Mouse (Mus musculus) heart, embryonic 10.5 days (tissue): Measurements from ENCODE around the gene Tnrc6b. TPM values are rescaled to one million over a fixed set of nuclear protein-coding genes. Genes with fewer than 3 reads are reported as not detected.

Experiments
- DNase-seq: peaks from one replicate; pipeline ENCODE4 v3.0.0-alpha.2; 2017; ENCODE audit warnings: low spot score
- H3K27ac ChIP-seq: fragments of 300-500 bp; sonication (generic); 2 replicates; pipeline ENCODE4 v1.5.1; 2016; ENCODE audit warnings: mild to moderate bottlenecking
- H3K27me3 ChIP-seq: fragments of 300-500 bp; sonication (generic); 2 replicates; pipeline ENCODE4 v1.6.1; 2016; ENCODE audit warnings: mild to moderate bottlenecking; ENCODE audit not compliant: poor library complexity, insufficient read depth, severe bottlenecking
- H3K36me3 ChIP-seq: fragments of 300-500 bp; sonication (generic); 2 replicates; pipeline ENCODE4 v1.6.1; 2016; ENCODE audit warnings: mild to moderate bottlenecking, moderate library complexity
- H3K4me1 ChIP-seq: fragments of 300-500 bp; sonication (generic); 2 replicates; pipeline ENCODE4 v1.6.1; 2016; ENCODE audit warnings: mild to moderate bottlenecking
- H3K4me3 ChIP-seq: fragments of 300-500 bp; sonication (generic); 2 replicates; pipeline ENCODE4 v1.5.1; 2016; ENCODE audit warnings: mild to moderate bottlenecking, moderate library complexity
- H3K9me3 ChIP-seq: fragments of 300-500 bp; sonication (generic); 2 replicates; pipeline ENCODE4 v1.6.1; 2016; ENCODE audit warnings: mild to moderate bottlenecking, moderate library complexity
- WGBS: fragments of 180-500 bp; shearing (Covaris S2); methylation state at CpG from one replicate; pipeline ENCODE4 v1.1.7; 2016; 5-methylcytosine and 5-hydroxymethylcytosine counted together
- polyA plus RNA-seq: library from polyadenylated mRNA; unstranded; fragments of >200 nt; fragmentation: Nextera tagmentation; extraction: Ambion mirVana; gene quantifications from 2 replicates; pipeline ENCODE4 v1.2.1, GENCODE M21; 2016

The Tnrc6b gene
- polyA plus RNA-seq, 1 experiment from 2014 or later: 28.5 TPM

DNA sequence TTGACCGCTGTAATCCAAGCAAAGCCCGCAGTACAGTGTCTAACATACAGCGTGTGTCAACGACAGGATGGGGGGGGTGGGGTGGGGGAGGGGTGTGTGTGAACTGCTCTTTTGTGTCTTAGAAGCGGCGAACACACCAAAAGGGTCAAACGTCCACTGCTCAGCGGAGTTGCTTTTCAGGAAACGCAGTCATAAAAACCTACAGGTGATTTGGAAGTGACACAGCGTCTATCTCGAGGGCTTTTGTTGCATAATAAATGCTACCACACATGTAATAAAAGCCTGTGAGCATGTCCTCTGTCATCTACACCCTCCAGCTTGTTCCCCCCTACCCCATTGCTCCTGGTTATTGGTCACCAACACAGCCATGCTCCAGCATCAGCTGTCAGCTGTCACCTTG is 4.5 kb upstream of the Tnrc6b start:
- no peaks in the 10 kb centered on the region for H3K36me3 ChIP-seq
- H3K4me3 ChIP-seq: peak overlapping the region; percentile 51
- WGBS: 38% methylated on average over 11 of the region's 11 CpGs
- H3K27me3 ChIP-seq: peaks cover 8% of the 10 kb centered on the region; the same call in 1 of the 2 replicates
- no peak for DNase-seq
- H3K9me3 ChIP-seq: no peaks in the 10 kb centered on the region
- H3K4me1 ChIP-seq: peaks cover 19% of the 10 kb centered on the region
- H3K27ac ChIP-seq: peak overlapping the region; percentile 69

DNA sequence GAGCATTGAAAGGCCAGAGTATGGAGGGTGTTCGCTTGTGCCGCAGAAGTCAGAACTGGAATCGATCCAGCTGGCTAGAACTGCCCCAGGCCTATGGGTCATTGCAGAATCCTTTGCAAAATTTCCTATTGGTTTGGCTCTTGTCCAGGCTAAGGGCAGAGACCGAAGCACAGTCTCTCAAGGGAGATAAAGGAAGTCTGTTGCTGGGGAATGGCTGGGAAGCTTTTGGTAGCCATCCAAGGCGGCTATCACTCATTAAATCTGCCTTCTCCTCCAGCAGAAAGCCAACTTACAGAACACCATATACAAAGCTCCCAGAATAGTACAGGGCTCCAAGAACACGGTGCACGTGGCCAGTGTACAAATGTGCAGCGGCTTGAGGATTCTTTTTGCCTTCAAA is 4.0 kb upstream of the Tnrc6b start:
- Histone ChIP-seq H3K4me3 (no peak overlapping the region), H3K27ac (no peak overlapping the region), H3K27me3 (peaks cover 3% of the 10 kb centered on the region; the same call in 1 of the 2 replicates), H3K9me3 (no peaks in the 10 kb centered on the region), H3K4me1 (peaks cover 19% of the 10 kb centered on the region), H3K36me3 (no peaks in the 10 kb centered on the region)
- DNase-seq: no peak
- 67% methylated on average over 8 of the region's 8 CpGs for WGBS

DNA sequence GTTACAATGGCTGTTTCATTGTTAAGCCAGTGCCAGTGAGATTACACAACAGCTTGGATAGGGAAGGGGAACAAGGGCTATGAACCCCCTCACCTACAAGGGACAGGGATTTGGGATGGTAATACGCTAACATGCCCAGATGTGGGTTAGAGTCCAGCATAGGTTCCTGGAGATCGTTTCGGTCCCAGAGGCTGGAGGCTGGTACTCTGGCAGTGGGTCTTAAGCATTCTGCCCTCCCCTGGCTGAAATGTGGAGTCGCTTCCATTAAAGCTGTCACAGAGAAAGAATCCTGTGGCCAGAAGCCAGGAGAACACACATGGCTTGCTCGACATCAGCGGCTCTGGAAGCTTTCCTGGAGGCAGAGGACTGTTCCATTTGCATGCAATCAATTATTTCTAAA is 1.5 kb upstream of the Tnrc6b start:
- DNase-seq: no peak

DNA sequence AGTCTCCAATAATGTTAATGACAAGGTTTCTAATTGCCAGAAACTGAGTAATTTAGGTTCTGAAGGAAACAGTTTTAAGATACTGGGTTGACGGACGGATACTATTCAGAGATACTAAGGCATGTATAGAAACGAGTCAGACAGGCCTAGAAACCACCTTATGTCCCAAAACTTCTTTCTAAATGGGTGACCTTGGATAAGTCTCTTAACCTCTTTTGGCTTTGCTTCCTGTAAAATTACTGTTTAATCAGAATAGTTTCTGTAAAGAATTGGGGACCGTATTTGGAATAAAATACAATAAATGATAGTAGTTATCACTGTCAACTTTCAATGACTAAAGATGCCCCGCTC is 881 bp upstream of the Tnrc6b start:
- peak overlapping the region; percentile 95 for H3K27ac ChIP-seq
- DNase-seq: no peak
- no peaks in the 10 kb centered on the region for H3K36me3 ChIP-seq
- peaks cover 19% of the 10 kb centered on the region for H3K4me1 ChIP-seq
- no peaks in the 10 kb centered on the region for H3K27me3 ChIP-seq
- H3K9me3 ChIP-seq: no peaks in the 10 kb centered on the region
- peak overlapping the region; percentile 95 for H3K4me3 ChIP-seq
- WGBS: 17% methylated on average over 5 of the region's 5 CpGs

More for the DNA sequence above, 1.5 kb upstream of the Tnrc6b start:
- Histone ChIP-seq H3K4me3 (no peak overlapping the region), H3K27ac (peak overlapping the region; percentile 16; the same call in 1 of the 2 replicates), H3K9me3 (no peaks in the 10 kb centered on the region), H3K27me3 (no peaks in the 10 kb centered on the region), H3K4me1 (peaks cover 19% of the 10 kb centered on the region), H3K36me3 (no peaks in the 10 kb centered on the region)
- WGBS: 55% methylated on average over 6 of the region's 6 CpGs

DNA sequence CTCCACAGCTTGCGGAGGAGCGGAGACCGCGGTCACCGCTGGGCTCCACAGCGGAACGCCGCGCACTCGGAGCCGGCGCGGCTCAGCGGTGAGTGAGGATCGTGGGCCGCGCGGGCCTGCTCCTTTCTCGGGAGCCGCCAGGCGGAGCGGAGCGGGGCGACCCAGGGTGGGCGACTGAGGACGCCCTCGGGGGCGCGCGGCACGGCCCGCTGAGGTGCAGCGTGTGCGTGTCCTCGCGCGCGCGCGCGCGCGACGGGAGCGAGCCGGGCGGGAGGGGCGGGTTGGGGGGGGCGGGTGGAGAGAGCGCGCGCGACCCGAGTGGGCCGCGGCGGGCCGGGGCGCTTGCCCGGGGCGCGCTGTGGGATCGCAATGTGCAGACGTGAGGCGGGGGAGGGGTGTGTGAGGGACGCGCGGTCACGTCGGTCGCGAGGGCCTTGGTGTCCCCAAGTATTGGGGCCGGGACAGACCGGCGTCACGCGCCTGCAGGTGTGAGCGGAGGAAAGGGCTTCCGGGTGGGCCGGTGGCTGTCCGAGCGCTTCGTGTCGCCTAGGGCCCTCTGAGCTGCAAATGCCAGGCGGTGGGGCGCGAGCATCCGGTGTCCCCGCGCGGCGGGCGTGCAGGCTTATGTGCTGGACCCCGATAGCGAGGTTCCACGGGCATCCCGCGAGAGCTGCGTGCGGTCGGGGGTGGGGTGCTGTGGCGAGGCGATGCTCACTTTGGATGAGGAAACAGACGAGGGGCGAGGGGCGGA is 463 bp downstream of the Tnrc6b start:
- DNase-seq: peak; percentile 87
- H3K4me1 ChIP-seq: peaks cover 11% of the 10 kb centered on the region
- H3K36me3 ChIP-seq: no peaks in the 10 kb centered on the region
- 1% methylated on average over 98 of the region's 106 CpGs for WGBS
- no peaks in the 10 kb centered on the region for H3K9me3 ChIP-seq
- H3K27me3 ChIP-seq: no peaks in the 10 kb centered on the region
- peak overlapping the region; percentile 95 for H3K27ac ChIP-seq
- H3K4me3 ChIP-seq: peak overlapping the region; percentile 95

DNA sequence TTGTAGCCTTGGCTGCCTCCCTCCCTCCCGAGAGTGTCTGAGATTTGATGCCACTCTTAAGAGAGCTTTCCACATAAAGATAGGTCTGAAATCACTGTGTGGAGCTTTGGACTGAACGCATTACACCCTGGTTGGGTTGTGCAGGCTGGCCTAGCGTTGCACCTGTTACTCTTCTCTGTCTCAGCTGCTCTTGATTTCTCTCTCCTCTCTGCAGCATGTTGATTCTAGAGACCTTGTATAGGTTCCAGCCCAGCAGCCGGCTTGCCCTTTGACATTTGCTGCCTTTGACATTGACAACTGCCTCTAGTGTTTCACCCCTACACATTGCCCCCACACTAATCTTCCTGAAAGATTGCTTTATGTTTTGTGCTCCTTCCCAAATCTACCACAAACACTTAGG is 3.2 kb downstream of the Tnrc6b start:
- Histone ChIP-seq H3K4me3 (no peak overlapping the region), H3K4me1 (peaks cover 4% of the 10 kb centered on the region), H3K36me3 (no peaks in the 10 kb centered on the region), H3K27ac (no peak overlapping the region), H3K27me3 (no peaks in the 10 kb centered on the region), H3K9me3 (no peaks in the 10 kb centered on the region)
- 75% methylated on average over 4 of the region's 4 CpGs for WGBS
- DNase-seq: no peak

DNA sequence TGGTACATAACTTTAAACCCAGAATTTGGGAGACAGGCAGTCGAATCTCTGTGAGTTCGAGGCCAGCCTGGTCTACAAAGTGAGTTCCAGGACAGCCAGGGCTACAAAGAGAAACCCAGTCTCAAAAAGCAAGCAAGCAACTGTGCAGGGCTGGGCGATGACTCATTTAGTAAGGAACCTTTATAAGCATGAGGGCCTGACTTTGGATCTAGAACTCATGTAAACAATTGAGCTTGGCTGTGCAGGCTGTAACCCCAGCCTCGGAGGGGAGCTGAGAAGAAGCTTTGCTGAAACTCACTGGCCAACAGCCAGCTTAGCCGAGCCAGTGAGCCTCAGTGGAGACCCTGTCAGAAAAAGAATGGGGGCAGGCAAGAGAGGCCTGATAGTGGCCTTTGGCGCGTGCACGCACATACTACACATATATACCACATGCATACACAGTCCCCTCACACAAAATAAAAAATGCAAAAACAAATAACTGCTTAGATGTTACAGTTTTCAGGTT is 5.6 kb downstream of the Tnrc6b start:
- Histone ChIP-seq H3K36me3 (no peaks in the 10 kb centered on the region), H3K27me3 (no peaks in the 10 kb centered on the region), H3K9me3 (no peaks in the 10 kb centered on the region), H3K27ac (no peak overlapping the region), H3K4me1 (peaks cover 12% of the 10 kb centered on the region), H3K4me3 (no peak overlapping the region)
- WGBS: 81% methylated on average over 8 of the region's 8 CpGs
- DNase-seq: no peak

DNA sequence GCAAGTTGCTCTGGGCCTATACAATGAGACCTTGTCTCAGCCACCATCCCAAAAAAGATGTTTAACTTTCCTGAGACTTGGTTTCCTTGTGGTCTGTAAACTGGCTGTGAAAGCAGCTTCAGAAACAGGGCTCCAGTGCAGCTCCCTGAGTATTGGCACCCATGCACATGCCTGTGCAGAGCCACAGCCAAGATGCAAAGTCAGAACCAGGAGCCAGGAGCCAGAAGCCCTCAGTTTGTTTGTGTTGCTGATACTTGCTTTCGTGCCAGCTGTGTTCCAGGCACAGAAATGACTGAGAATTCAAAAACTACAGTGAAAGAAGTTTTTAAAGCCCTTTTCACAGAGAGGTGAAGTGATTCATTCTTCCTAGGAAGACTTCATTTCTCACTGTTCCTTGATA is 6.3 kb downstream of the Tnrc6b start:
- Histone ChIP-seq H3K9me3 (no peaks in the 10 kb centered on the region), H3K27ac (no peak overlapping the region), H3K36me3 (no peaks in the 10 kb centered on the region), H3K4me3 (no peak overlapping the region), H3K27me3 (no peaks in the 10 kb centered on the region), H3K4me1 (peaks cover 12% of the 10 kb centered on the region)
- DNase-seq: no peak
- 50% methylated on average over 1 of the region's 1 CpGs for WGBS

DNA sequence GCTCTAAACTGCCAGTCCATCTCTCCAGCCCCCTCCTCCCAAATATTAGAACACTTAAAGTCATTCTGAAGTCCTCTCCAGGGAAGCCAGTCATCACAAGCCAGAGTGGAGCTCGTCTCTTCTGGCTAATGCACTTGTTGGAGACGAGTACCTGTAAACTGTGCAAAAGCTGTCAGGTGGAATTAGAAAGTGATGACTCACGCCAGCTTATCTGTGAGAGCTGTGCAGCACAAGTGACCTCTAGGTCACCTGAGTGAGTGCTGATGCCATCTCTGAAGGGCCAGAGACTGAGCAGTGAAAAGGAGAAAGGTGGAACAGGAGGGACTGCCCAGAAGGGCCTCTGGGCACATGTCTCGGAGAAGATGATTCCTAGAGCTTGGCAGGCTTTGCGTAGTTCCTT is 9.1 kb downstream of the Tnrc6b start:
- WGBS: 45% methylated on average over 5 of the region's 5 CpGs
- Histone ChIP-seq H3K4me1 (peaks cover 12% of the 10 kb centered on the region), H3K27ac (no peak overlapping the region), H3K9me3 (no peaks in the 10 kb centered on the region), H3K4me3 (no peak overlapping the region), H3K27me3 (no peaks in the 10 kb centered on the region), H3K36me3 (no peaks in the 10 kb centered on the region)
- no peak for DNase-seq

DNA sequence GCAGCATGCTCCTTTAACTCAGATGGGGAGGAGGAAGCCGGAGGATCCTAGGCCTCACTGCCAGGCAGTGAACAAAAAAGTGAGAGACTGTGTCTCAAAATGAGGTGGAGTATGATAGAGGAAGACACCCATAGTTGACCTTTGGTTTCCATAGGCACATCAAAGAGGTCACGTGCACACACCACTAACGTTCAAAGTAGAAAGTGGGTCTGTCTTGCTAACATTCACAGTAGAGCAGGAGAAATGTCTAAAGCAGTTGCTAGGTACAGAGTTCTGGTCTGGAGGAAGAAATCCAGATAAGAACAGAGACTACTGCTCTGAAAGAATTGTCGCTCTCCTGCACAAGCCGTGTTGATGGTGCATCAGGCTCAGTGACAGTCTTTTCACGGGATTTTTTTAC is 10.7 kb downstream of the Tnrc6b start:
- no peak for DNase-seq
- 77% methylated on average over 6 of the region's 6 CpGs for WGBS
- Histone ChIP-seq H3K36me3 (no peaks in the 10 kb centered on the region), H3K27me3 (no peaks in the 10 kb centered on the region), H3K4me1 (peaks cover 12% of the 10 kb centered on the region), H3K9me3 (no peaks in the 10 kb centered on the region), H3K4me3 (no peak overlapping the region), H3K27ac (no peak overlapping the region)

DNA sequence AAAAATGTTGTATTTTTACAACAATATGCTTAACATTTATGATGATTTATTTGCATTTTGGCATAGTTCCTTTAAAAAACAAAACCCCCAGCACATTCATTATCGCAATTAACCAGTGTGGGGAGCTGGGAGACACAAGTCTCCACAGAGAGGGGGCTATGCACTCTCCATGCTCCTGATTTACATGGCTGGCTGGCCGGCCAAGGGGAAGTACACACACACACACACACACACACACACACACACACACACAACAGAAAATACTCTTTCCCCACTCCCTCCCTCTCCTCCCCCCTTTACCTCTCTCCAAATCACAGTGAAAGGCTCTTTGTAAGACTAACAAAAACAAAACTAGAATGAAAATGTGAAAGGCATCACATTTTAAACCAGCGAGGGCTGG is 11.3 kb downstream of the Tnrc6b start:
- 70% methylated on average over 3 of the region's 3 CpGs for WGBS
- Histone ChIP-seq H3K27me3 (no peaks in the 10 kb centered on the region), H3K4me1 (peaks cover 12% of the 10 kb centered on the region), H3K4me3 (no peak overlapping the region), H3K27ac (no peak overlapping the region), H3K9me3 (no peaks in the 10 kb centered on the region), H3K36me3 (no peaks in the 10 kb centered on the region)
- no peak for DNase-seq

DNA sequence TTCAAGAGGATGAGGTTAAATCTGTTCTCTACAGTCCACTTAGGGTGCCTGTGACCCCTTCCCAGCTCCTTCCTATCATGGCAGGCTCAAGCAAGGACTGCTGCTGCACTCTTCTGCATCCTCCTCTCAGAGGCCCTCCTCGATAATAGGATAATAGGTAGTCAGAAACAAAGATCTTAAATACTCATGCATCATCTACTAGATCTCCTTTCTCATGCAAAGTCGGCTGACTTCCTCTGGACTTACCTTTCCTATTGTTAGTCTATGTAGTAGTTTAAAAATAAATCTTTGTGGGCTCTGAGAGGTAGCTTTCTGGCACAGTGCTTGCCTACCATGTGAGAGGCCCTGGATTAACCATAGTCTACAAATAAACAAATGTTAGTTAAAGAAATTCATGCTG is 18.4 kb downstream of the Tnrc6b start:
- Histone ChIP-seq H3K4me3 (no peak overlapping the region), H3K27me3 (no peaks in the 10 kb centered on the region), H3K27ac (no peak overlapping the region), H3K9me3 (no peaks in the 10 kb centered on the region), H3K36me3 (no peaks in the 10 kb centered on the region), H3K4me1 (no peaks in the 10 kb centered on the region)
- DNase-seq: no peak
- WGBS: 61% methylated on average over 2 of the region's 2 CpGs

DNA sequence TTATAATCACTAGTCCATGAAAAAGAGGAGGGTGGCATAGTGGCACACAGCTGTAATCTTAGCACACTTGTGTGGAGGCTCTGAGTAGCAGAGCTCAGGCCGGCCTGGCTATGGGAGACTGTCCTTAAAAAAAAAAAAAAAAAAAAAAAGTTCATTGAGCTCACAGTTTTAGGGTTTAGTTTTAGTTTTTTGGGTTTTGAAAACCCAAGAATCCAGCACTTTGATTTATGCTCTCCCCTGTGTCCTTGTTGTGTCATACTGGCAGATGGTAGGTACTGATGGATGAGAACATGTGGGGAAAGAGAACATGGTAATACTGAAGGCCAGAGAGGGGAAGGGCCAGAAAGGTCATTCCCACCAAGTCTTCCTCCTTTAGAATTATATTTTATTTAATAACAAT is 19.9 kb downstream of the Tnrc6b start:
- Histone ChIP-seq H3K27me3 (no peaks in the 10 kb centered on the region), H3K4me1 (no peaks in the 10 kb centered on the region)
- WGBS: 71% methylated on average over 1 of the region's 1 CpGs

DNA sequence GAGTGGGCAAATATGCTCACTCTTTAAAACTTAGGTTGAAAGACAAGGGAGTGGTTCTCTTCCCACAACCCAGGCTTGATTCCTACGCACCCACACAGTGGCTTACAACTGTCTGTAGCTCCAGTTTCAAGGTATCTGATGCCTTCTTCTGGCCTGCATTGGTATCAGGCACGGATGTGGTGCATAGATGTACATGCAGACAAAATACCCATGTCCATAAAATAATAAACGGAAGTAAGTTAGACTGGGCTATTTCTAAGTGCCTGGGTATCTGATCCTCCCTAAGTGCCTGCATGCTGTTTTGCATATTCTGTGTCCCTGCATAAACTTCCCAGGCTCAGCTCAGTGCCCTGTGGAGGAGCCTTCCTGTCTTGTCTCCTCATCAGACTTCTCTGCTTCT is 20.4 kb downstream of the Tnrc6b start:
- Histone ChIP-seq H3K27ac (no peak overlapping the region), H3K4me1 (no peaks in the 10 kb centered on the region), H3K36me3 (no peaks in the 10 kb centered on the region), H3K4me3 (no peak overlapping the region), H3K27me3 (no peaks in the 10 kb centered on the region), H3K9me3 (no peaks in the 10 kb centered on the region)
- WGBS: 77% methylated on average over 3 of the region's 3 CpGs
- no peak for DNase-seq

More for the DNA sequence above, 19.9 kb downstream of the Tnrc6b start:
- Histone ChIP-seq H3K9me3 (no peaks in the 10 kb centered on the region), H3K4me3 (no peak overlapping the region), H3K36me3 (no peaks in the 10 kb centered on the region), H3K27ac (no peak overlapping the region)
- DNase-seq: no peak
